Mouse (Mus musculus): Measurements from ENCODE around the gene Sco1. TPM values are rescaled to one million over a fixed set of nuclear protein-coding genes. Genes with fewer than 3 reads are reported as not detected.
"Not testable (repeated sequence)": the region's sequence is repeated elsewhere in the genome, so short reads cannot be mapped to it uniquely, and the experiment has no call there.

The Sco1 gene
- 18.2 and 18.9 TPM in 2 replicates for polyA plus RNA-seq (2016; fragmentation: Nextera tagmentation; extraction: Ambion mirVana)

GRCm38 (mm10) chr11:67052321-67052952, at the start of gene Sco1, which contains the start of gene Adprm:
Gene Sco1, plus strand, starts transcription at chr11:67052670.
Gene Adprm, minus strand, starts transcription at chr11:67052594.
- under 1% methylated on average over 50 of the region's 50 CpGs for WGBS
- Histone ChIP-seq H3K27me3 (no peaks in the 10 kb centered on the region), H3K9ac (peak within 1 kb of the TSS; percentile 73), H3K9me3 (replicated peaks) (no peaks in the 10 kb centered on the region), H3K4me3 (peak within 1 kb of the TSS; percentile 84), H3K27ac (peak within 1 kb of the TSS; percentile 82), H3K4me2 (replicated peaks) (peak within 1 kb of the TSS; percentile 64), H3K4me1 (peaks cover 20% of the 10 kb centered on the region), H3K36me3 (peaks cover 33% of the 10 kb centered on the region)
- peak; percentile 94 for ATAC-seq (ENCODE audit: low FRiP score)

GRCm38 (mm10) chr11:67002911-67003310, 49.6 kb upstream of the Sco1 start:
- 50% methylated on average over 2 of the region's 2 CpGs for WGBS
- Histone ChIP-seq H3K27me3 (no peaks in the 10 kb centered on the region), H3K4me1 (peaks cover 23% of the 10 kb centered on the region), H3K36me3 (no peaks in the 10 kb centered on the region), H3K27ac (no peak overlapping the region), H3K9me3 (replicated peaks) (no peaks in the 10 kb centered on the region), H3K9ac (no peak overlapping the region), H3K4me3 (no peak overlapping the region), H3K4me2 (replicated peaks) (no peak overlapping the region)
- ATAC-seq (ENCODE audit: low FRiP score) = no peak

GRCm38 (mm10) chr11:67007961-67008360, 44.5 kb upstream of the Sco1 start:
- Histone ChIP-seq H3K9ac (no peak overlapping the region), H3K36me3 (no peaks in the 10 kb centered on the region), H3K9me3 (replicated peaks) (no peaks in the 10 kb centered on the region), H3K4me2 (replicated peaks) (no peak overlapping the region), H3K4me1 (peaks cover 19% of the 10 kb centered on the region), H3K27me3 (no peaks in the 10 kb centered on the region), H3K27ac (peak overlapping the region; percentile 53), H3K4me3 (no peak overlapping the region)
- 73% methylated on average over 8 of the region's 8 CpGs for WGBS
- ATAC-seq (ENCODE audit: low FRiP score) = peak; percentile 54; the same call in 1 of the 2 replicates

- Histone ChIP-seq H3K4me2 (replicated peaks) (no peak overlapping the region), H3K9me3 (replicated peaks) (no peaks in the 10 kb centered on the region), H3K36me3 (no peaks in the 10 kb centered on the region), H3K4me1 (peaks cover 19% of the 10 kb centered on the region), H3K27me3 (no peaks in the 10 kb centered on the region), H3K9ac (no peak overlapping the region), H3K27ac (peak overlapping the region; percentile 53), H3K4me3 (no peak overlapping the region)
- WGBS = 91% methylated on average over 4 of the region's 4 CpGs
- peak; percentile 23; the same call in 1 of the 2 replicates for ATAC-seq (ENCODE audit: low FRiP score)
Measured at GRCm38 (mm10) chr11:67008528-67008927, 43.9 kb upstream of the Sco1 start.

GRCm38 (mm10) chr11:67010430-67010829, 42.0 kb upstream of the Sco1 start:
- no peak for ATAC-seq (ENCODE audit: low FRiP score)

GRCm38 (mm10) chr11:67011635-67012034, 40.8 kb upstream of the Sco1 start:
- peaks cover 19% of the 10 kb centered on the region for H3K4me1 ChIP-seq
- H3K27me3 ChIP-seq = no peaks in the 10 kb centered on the region
- no peak for ATAC-seq (ENCODE audit: low FRiP score)
- H3K9me3 ChIP-seq (replicated peaks) = no peaks in the 10 kb centered on the region
- H3K36me3 ChIP-seq = no peaks in the 10 kb centered on the region
- H3K4me3 ChIP-seq = no peak overlapping the region
- H3K9ac ChIP-seq = no peak overlapping the region
- WGBS = 15% methylated on average over 4 of the region's 4 CpGs
- no peak overlapping the region for H3K27ac ChIP-seq
- no peak overlapping the region for H3K4me2 ChIP-seq (replicated peaks)

More at GRCm38 (mm10) chr11:67010430-67010829, 42.0 kb upstream of the Sco1 start:
- Histone ChIP-seq H3K27me3 (no peaks in the 10 kb centered on the region), H3K4me3 (no peak overlapping the region), H3K4me2 (replicated peaks) (no peak overlapping the region), H3K27ac (no peak overlapping the region), H3K9me3 (replicated peaks) (no peaks in the 10 kb centered on the region), H3K9ac (no peak overlapping the region), H3K4me1 (peaks cover 19% of the 10 kb centered on the region), H3K36me3 (no peaks in the 10 kb centered on the region)
- 11% methylated on average over 8 of the region's 8 CpGs for WGBS

- Histone ChIP-seq H3K4me3 (no peak overlapping the region), H3K4me2 (replicated peaks) (peak overlapping the region; percentile 19), H3K27ac (no peak overlapping the region), H3K4me1 (peaks cover 14% of the 10 kb centered on the region), H3K9me3 (replicated peaks) (no peaks in the 10 kb centered on the region), H3K27me3 (peaks cover 12% of the 10 kb centered on the region), H3K36me3 (no peaks in the 10 kb centered on the region), H3K9ac (no peak overlapping the region)
- ATAC-seq (ENCODE audit: low FRiP score) = peak; percentile 65
- 2% methylated on average over 12 of the region's 12 CpGs for WGBS
Measured at GRCm38 (mm10) chr11:67017801-67018591, 34.5 kb upstream of the Sco1 start.

GRCm38 (mm10) chr11:67019711-67020475, 32.6 kb upstream of the Sco1 start:
- Histone ChIP-seq H3K4me3 (no peak overlapping the region), H3K4me2 (replicated peaks) (no peak overlapping the region), H3K36me3 (no peaks in the 10 kb centered on the region), H3K4me1 (peaks cover 14% of the 10 kb centered on the region), H3K9me3 (replicated peaks) (no peaks in the 10 kb centered on the region), H3K27ac (no peak overlapping the region), H3K27me3 (peaks cover 12% of the 10 kb centered on the region), H3K9ac (no peak overlapping the region)
- 72% methylated on average over 7 of the region's 7 CpGs for WGBS
- ATAC-seq (ENCODE audit: low FRiP score) = no peak

- WGBS = 4% methylated on average over 12 of the region's 12 CpGs
- ATAC-seq (ENCODE audit: low FRiP score) = no peak
- peak overlapping the region; percentile 37 for H3K4me2 ChIP-seq (replicated peaks)
Measured at GRCm38 (mm10) chr11:67020948-67021347, 31.5 kb upstream of the Sco1 start.

GRCm38 (mm10) chr11:67022354-67023115, 29.9 kb upstream of the Sco1 start:
- no peak for ATAC-seq (ENCODE audit: low FRiP score)
- no peak overlapping the region for H3K27ac ChIP-seq
- no peak overlapping the region for H3K9ac ChIP-seq
- no peak overlapping the region for H3K4me3 ChIP-seq
- no peaks in the 10 kb centered on the region for H3K36me3 ChIP-seq
- WGBS = 89% methylated on average over 13 of the region's 13 CpGs
- H3K4me2 ChIP-seq (replicated peaks) = no peak overlapping the region
- H3K9me3 ChIP-seq (replicated peaks) = no peaks in the 10 kb centered on the region
- H3K4me1 ChIP-seq = peaks cover 16% of the 10 kb centered on the region
- peaks cover 12% of the 10 kb centered on the region for H3K27me3 ChIP-seq

More at GRCm38 (mm10) chr11:67020948-67021347, 31.5 kb upstream of the Sco1 start:
- no peaks in the 10 kb centered on the region for H3K9me3 ChIP-seq (replicated peaks)
- no peak overlapping the region for H3K27ac ChIP-seq
- no peak overlapping the region for H3K4me3 ChIP-seq
- H3K36me3 ChIP-seq = no peaks in the 10 kb centered on the region
- H3K4me1 ChIP-seq = peaks cover 20% of the 10 kb centered on the region
- peaks cover 12% of the 10 kb centered on the region for H3K27me3 ChIP-seq
- H3K9ac ChIP-seq = no peak overlapping the region

GRCm38 (mm10) chr11:67023191-67023590, 29.3 kb upstream of the Sco1 start:
- H3K9me3 ChIP-seq (replicated peaks); H3K4me2 ChIP-seq (replicated peaks); H3K27ac ChIP-seq; ATAC-seq (ENCODE audit: low FRiP score); H3K36me3 ChIP-seq; H3K9ac ChIP-seq; H3K4me1 ChIP-seq; H3K4me3 ChIP-seq: not testable (repeated sequence)
- 39% methylated on average over 1 of the region's 1 CpGs for WGBS
- H3K27me3 ChIP-seq = peaks cover 12% of the 10 kb centered on the region
